Mouse (Mus musculus): ENCODE data around the gene Fam184a.

GRCm38 (mm10) chr10:53795567-53796257 is 44.8 kb upstream of the Fam184a start:
- TF ChIP-seq CTCF (IDR thresholded peaks at IDR 0.05; ENCODE audit: control insufficient read depth, insufficient read depth, low read length) (no peak), POLR2A (IDR thresholded peaks at IDR 0.05; ENCODE audit: borderline replicate concordance, control insufficient read depth, low read depth, low read length) (no peak)

Data from bone marrow, adult 2 months (tissue).